Mouse (Mus musculus) forebrain, embryonic 16.5 days (tissue): ENCODE data around the gene Ttc25. TPM values are rescaled to one million over a fixed set of nuclear protein-coding genes. Genes with fewer than 3 reads are reported as not detected.

Experiments used
- ATAC-seq: fragments of 200-750 bp; cut with Nextera tagmentation; 2 replicates; pipeline ENCODE4 v1.8.0; 2017; ENCODE audit warnings: mild to moderate bottlenecking, moderate library complexity
- H3K27ac ChIP-seq: fragments of 300-500 bp; sonication (generic); 2 replicates; pipeline ENCODE4 v1.5.1; 2014; ENCODE audit warnings: low read length, control low read depth
- H3K27me3 ChIP-seq: fragments of 300-500 bp; sonication (generic); replicated peaks from 2 replicates; pipeline ENCODE4 v1.6.1; 2014; ENCODE audit warnings: low read length; ENCODE audit not compliant: control insufficient read depth, insufficient read depth
- H3K36me3 ChIP-seq: fragments of 300-500 bp; sonication (generic); 2 replicates; pipeline ENCODE4 v1.6.1; 2014; ENCODE audit not compliant: control insufficient read depth, insufficient read depth
- H3K4me1 ChIP-seq: fragments of 300-500 bp; sonication (generic); replicated peaks from 2 replicates; pipeline ENCODE4 v1.6.1; 2014; ENCODE audit warnings: low read length; ENCODE audit not compliant: control insufficient read depth, insufficient read depth
- H3K4me2 ChIP-seq: fragments of 300-500 bp; sonication (generic); 2 replicates; pipeline ENCODE4 v1.6.1; 2014; ENCODE audit warnings: mild to moderate bottlenecking, low read length, control low read depth
- H3K4me3 ChIP-seq: fragments of 300-500 bp; sonication (generic); replicated peaks from 2 replicates; pipeline ENCODE4 v1.5.1; 2014; ENCODE audit warnings: mild to moderate bottlenecking, low read length, control low read depth
- H3K9ac ChIP-seq: fragments of 300-500 bp; sonication (generic); replicated peaks from 2 replicates; pipeline ENCODE4 v1.6.1; 2014; ENCODE audit warnings: low read depth, low read length, control low read depth
- H3K9me3 ChIP-seq: fragments of 300-500 bp; sonication (generic); 2 replicates; pipeline ENCODE4 v1.6.1; 2016; ENCODE audit warnings: low read length; ENCODE audit not compliant: control insufficient read depth
- WGBS: fragments of 180-500 bp; shearing (Covaris S2); extraction: QIAGEN DNeasy Blood & Tissue Kit; methylation state at CpG from one replicate; pipeline ENCODE4 v1.1.7; 2014; 5-methylcytosine and 5-hydroxymethylcytosine counted together
- polyA plus RNA-seq: library from polyadenylated mRNA; unstranded; fragments of >200 nt; fragmentation: Nextera tagmentation; extraction: Ambion mirVana; gene quantifications from 2 replicates; pipeline ENCODE4 v1.2.1, GENCODE M21; 2015

Ttc25 gene
- polyA plus RNA-seq, 1 experiment from 2014 or later: 1.0 TPM

DNA sequence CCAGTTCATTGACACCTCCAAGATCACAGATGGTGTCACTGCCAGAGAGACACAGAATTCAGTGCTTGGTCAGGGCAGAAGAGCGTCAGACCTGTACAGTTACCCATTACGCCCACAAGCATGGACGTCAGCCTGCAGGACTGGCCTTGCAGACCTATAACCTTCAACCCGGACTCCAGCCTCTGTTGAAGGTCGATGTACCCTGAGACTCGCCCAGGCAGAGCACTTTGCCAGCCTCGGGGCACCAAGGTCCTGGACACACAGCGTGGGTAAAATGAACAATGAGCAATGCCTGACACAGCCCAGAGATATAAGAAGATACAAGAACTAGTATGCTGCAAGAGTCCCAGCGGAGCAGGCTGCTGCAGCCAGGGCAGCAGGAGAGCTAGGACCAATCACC, 30.3 kb upstream of the Ttc25 start:
- H3K9me3 ChIP-seq: no peaks in the 10 kb centered on the region
- H3K4me1 ChIP-seq: peaks cover 8% of the 10 kb centered on the region
- WGBS: 93% methylated on average over 9 of the region's 9 CpGs
- no peak overlapping the region for H3K4me3 ChIP-seq
- ATAC-seq: no peak
- no peak overlapping the region for H3K4me2 ChIP-seq
- no peaks in the 10 kb centered on the region for H3K27me3 ChIP-seq
- H3K9ac ChIP-seq: no peak overlapping the region
- H3K27ac ChIP-seq: no peak overlapping the region
- H3K36me3 ChIP-seq: peaks cover 55% of the 10 kb centered on the region

DNA sequence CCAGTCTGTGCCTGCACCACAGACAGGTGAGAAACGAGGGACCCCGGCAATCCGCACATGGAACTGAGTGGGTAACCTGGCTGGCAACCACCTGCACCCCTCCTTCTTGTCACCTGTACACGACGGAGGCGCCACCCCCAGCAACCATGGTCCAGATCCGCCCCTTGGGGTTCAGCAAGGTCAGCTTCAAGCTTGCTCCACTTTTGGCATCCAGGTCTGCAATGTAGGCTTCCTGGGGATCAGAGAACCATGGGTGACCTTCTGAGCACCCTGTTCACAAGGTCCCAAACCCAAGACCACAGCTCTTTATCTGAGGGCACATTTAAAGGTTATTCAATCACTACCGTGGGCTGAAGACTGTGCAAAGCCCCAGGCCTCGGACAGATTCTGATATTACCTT, 29.6 kb upstream of the Ttc25 start:
- Histone ChIP-seq H3K27me3 (no peaks in the 10 kb centered on the region), H3K4me3 (no peak overlapping the region), H3K4me2 (no peak overlapping the region), H3K9ac (no peak overlapping the region), H3K4me1 (peaks cover 8% of the 10 kb centered on the region), H3K36me3 (peaks cover 56% of the 10 kb centered on the region), H3K27ac (no peak overlapping the region), H3K9me3 (no peaks in the 10 kb centered on the region)
- 91% methylated on average over 9 of the region's 9 CpGs for WGBS
- no peak for ATAC-seq

DNA sequence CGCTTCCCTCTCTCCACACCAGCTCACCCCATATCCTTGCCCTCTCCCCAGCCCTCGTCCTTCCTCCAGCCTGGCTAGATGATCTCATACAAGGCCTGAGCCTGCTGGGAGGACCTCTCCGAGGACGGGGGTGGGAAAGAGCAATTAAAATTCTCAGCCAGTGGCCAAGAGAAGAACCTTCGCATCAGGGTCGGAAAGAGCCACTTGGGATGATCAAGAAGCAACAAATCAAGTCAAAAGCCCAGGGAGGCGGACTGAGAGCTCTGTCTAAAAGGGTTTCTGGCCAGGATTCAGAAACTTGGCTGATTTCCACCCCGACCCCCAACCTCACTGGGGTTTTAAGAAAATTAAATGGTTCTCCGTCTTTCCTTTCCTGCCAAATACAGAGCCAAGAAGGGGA, 29.1 kb upstream of the Ttc25 start:
- H3K9ac ChIP-seq: no peak overlapping the region
- no peaks in the 10 kb centered on the region for H3K27me3 ChIP-seq
- H3K36me3 ChIP-seq: peaks cover 56% of the 10 kb centered on the region
- no peak for ATAC-seq
- no peak overlapping the region for H3K4me3 ChIP-seq
- WGBS: 67% methylated on average over 9 of the region's 9 CpGs
- no peak overlapping the region for H3K27ac ChIP-seq
- H3K4me1 ChIP-seq: peaks cover 8% of the 10 kb centered on the region
- H3K4me2 ChIP-seq: no peak overlapping the region
- H3K9me3 ChIP-seq: no peaks in the 10 kb centered on the region

DNA sequence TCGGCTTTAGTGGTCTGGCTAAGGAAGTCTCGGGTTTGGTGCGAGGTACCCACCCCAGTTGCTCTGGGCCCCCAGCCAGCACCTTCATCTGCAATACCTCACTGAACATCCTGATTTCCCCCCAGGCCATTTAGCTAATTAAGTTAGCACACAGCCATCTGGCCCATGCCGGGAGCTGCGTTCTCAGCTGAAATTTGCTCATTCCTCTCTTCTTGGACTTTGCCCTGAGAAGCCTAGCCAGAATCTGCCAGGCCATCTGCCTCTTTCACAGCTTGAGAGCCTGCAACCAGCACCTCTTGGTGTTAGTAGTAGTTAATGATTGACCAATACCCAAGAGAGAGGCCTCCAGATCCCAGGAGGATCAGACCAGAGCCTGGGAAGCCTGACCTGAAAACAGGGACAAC, 27.2 kb upstream of the Ttc25 start:
- peak; percentile 61 for ATAC-seq

DNA sequence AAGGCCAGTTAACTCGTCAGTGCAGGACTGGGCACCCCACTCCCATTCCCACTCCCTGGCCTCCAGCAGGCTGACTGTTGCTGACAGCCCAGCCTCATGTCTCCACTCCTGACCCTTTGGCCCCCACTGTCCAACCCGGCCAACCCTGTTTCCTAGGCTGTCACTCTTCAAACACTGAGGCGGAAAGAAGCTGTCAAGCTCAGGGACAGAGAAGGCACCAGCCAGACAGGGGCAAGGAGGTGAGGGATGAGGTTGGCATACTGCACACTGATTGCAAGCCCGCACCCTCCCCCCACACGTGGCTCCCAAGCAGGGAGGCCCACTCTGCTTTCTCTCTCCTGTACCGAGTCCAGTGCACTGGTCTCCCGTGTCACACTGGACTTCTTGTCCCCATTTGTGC, 26.2 kb upstream of the Ttc25 start:
- Histone ChIP-seq H3K27ac (no peak overlapping the region), H3K27me3 (no peaks in the 10 kb centered on the region), H3K4me3 (no peak overlapping the region), H3K4me2 (no peak overlapping the region), H3K4me1 (peaks cover 8% of the 10 kb centered on the region), H3K9ac (no peak overlapping the region), H3K9me3 (no peaks in the 10 kb centered on the region), H3K36me3 (peaks cover 52% of the 10 kb centered on the region)
- ATAC-seq: no peak
- 84% methylated on average over 7 of the region's 7 CpGs for WGBS

More for the DNA sequence above, 27.2 kb upstream of the Ttc25 start:
- WGBS: 52% methylated on average over 5 of the region's 5 CpGs
- Histone ChIP-seq H3K36me3 (peaks cover 58% of the 10 kb centered on the region), H3K4me3 (no peak overlapping the region), H3K27me3 (no peaks in the 10 kb centered on the region), H3K9ac (no peak overlapping the region), H3K27ac (no peak overlapping the region; the same call in 1 of the 2 replicates), H3K9me3 (no peaks in the 10 kb centered on the region), H3K4me1 (peaks cover 8% of the 10 kb centered on the region), H3K4me2 (no peak overlapping the region)

DNA sequence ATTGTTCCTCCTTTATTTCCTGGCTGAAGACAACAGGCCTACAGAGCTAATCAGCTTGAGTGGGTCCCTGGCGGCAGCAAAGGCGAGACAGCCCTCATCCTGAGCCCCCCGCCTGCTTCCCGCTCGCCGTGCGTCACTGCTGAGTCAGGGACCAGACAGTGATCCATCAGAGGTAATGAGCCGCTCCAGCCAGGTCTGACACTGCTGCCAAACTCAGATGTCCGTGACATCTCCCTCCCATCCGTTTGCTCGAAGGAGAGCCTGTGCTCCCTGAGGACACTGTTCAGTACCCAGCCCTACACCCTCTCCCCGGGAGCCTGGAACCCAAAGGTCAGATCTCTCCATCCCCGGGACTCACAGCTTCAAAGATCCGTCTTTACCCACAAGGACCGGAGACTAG, 24.6 kb upstream of the Ttc25 start:
- no peak overlapping the region for H3K9ac ChIP-seq
- H3K4me1 ChIP-seq: peaks cover 20% of the 10 kb centered on the region
- peaks cover 41% of the 10 kb centered on the region for H3K36me3 ChIP-seq
- H3K27ac ChIP-seq: no peak overlapping the region
- no peaks in the 10 kb centered on the region for H3K27me3 ChIP-seq
- no peak for ATAC-seq
- no peak overlapping the region for H3K4me2 ChIP-seq
- no peak overlapping the region for H3K4me3 ChIP-seq
- 86% methylated on average over 15 of the region's 15 CpGs for WGBS
- no peaks in the 10 kb centered on the region for H3K9me3 ChIP-seq

DNA sequence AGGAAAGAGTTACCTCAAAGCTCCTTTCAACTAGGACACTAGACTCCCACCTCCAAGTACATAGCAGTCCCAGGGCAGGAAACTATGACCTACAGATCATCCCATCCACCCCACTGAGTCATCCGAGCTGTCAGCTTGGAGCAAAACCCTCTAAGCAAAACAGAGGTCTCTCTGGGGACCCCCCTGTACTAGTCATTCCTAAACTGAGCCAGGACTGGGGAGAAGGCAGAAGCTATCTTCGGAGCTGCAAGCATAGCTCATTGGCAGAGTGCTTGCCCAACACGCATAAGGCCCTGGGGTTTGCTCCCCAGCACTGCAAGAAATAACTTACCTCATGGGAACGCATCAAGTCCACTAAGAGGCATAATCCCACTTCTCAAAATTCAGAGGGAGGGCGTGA, 21.0 kb upstream of the Ttc25 start:
- Histone ChIP-seq H3K9ac (no peak overlapping the region), H3K9me3 (no peaks in the 10 kb centered on the region), H3K27ac (no peak overlapping the region), H3K27me3 (no peaks in the 10 kb centered on the region), H3K4me1 (peaks cover 26% of the 10 kb centered on the region), H3K4me2 (no peak overlapping the region), H3K4me3 (no peak overlapping the region), H3K36me3 (peaks cover 30% of the 10 kb centered on the region)
- no peak for ATAC-seq
- 88% methylated on average over 5 of the region's 5 CpGs for WGBS

DNA sequence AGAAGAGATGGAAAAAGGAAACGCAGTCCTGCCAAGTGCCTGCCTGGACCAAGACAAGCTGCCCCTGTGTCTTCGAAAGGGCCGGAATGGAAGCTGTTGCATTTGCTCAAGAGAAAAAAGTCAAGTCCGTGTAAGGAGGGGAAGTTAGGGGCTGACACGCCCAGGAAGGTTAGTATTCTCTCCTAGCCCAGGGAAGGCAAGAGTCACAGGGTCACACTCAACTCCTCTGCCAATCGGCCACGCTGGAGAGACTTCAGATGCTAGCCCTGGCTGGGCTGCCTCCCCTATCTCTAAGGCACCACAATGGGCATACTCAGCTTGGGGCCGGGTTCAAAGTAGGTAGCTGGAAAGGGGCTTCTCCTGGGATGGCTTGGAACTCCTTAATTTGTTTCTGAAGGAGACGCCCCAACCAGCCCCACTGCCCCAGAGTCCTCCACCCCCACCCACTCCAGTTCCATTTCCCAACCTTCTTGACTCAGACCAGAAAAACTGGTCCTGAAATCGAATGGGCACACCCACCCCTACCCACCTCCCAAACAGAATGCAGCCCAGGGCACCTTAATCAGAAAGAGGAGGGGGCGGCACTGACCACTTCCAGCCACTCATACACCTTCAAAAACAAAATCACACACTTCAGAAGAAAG, 20.3 kb upstream of the Ttc25 start:
- no peaks in the 10 kb centered on the region for H3K9me3 ChIP-seq
- ATAC-seq: no peak
- H3K36me3 ChIP-seq: peaks cover 24% of the 10 kb centered on the region
- no peak overlapping the region for H3K27ac ChIP-seq
- H3K4me1 ChIP-seq: peaks cover 26% of the 10 kb centered on the region
- no peaks in the 10 kb centered on the region for H3K27me3 ChIP-seq
- H3K9ac ChIP-seq: no peak overlapping the region; the same call in 1 of the 2 replicates
- H3K4me3 ChIP-seq: peak overlapping the region; percentile 89
- peak overlapping the region; percentile 92 for H3K4me2 ChIP-seq
- 61% methylated on average over 11 of the region's 11 CpGs for WGBS

DNA sequence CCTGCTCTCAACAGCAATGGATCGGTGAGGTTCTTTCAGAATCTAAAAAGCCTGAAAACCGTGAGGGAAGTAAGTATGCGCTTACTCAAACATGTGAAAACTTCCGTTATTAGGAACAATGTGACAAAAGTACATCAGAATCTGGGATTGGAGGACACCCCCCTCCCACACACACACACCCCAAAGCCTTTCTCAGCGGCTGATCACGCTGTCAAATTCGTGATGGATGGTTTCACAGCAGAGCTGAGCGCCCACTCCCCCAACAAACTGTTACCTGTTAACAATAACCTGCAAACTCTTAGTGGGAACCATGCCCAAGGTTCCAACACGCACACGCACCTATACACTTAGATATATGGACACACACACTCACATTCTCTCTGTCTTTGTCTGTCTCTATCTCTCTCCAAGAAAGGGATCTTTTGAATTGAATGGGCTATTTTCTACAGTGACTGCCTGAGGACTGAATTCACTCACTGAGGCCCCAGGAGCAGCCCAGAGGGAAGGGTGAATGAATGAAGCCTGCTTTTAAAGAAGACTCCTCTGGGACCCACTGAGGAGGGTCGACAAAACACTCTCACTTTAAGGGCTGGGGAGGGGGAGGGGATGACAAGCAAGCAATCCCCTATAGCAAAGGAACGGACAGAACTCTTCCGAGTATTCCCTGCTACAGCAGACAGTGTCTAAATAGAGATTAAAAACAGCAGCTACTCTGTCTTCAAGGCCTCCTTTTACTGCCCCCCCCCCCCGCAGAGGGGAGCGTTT, 19.2 kb upstream of the Ttc25 start:
- Histone ChIP-seq H3K4me3 (peak overlapping the region; percentile 89), H3K4me2 (peak overlapping the region; percentile 92), H3K36me3 (peaks cover 19% of the 10 kb centered on the region), H3K9ac (peak overlapping the region; percentile 86), H3K4me1 (peaks cover 26% of the 10 kb centered on the region), H3K27ac (no peak overlapping the region; the same call in 1 of the 2 replicates), H3K27me3 (no peaks in the 10 kb centered on the region), H3K9me3 (no peaks in the 10 kb centered on the region)
- 3% methylated on average over 15 of the region's 15 CpGs for WGBS
- no peak for ATAC-seq
